Mouse (Mus musculus) heart, embryonic 11.5 days (tissue): Measurements from ENCODE around the gene Hat1. TPM values are rescaled to one million over a fixed set of nuclear protein-coding genes. Genes with fewer than 3 reads are reported as not detected.

ENCODE experiments used
- ATAC-seq: fragments of 200-750 bp; cut with Nextera tagmentation; replicated peaks from 2 replicates; pipeline ENCODE4 v1.8.0; 2017; ENCODE audit warnings: moderate library complexity; ENCODE audit not compliant: insufficient number of reproducible peaks, low FRiP score, low TSS enrichment
- H3K27ac ChIP-seq: fragments of 300-500 bp; sonication (generic); 2 replicates; pipeline ENCODE4 v1.5.1; 2014; ENCODE audit warnings: mild to moderate bottlenecking, low read depth, low read length
- H3K27me3 ChIP-seq: fragments of 300-500 bp; sonication (generic); 2 replicates; pipeline ENCODE4 v1.6.1; 2014; ENCODE audit warnings: mild to moderate bottlenecking, low read length, mixed read lengths; ENCODE audit not compliant: control insufficient read depth, insufficient read depth
- H3K36me3 ChIP-seq: fragments of 300-500 bp; sonication (generic); 2 replicates; pipeline ENCODE4 v1.6.1; 2014; ENCODE audit warnings: mild to moderate bottlenecking, low read length, moderate library complexity, mixed read lengths; ENCODE audit not compliant: control insufficient read depth, insufficient read depth
- H3K4me1 ChIP-seq: fragments of 300-500 bp; sonication (generic); 2 replicates; pipeline ENCODE4 v1.6.1; 2014; ENCODE audit warnings: low read length; ENCODE audit not compliant: control insufficient read depth, insufficient read depth
- H3K4me2 ChIP-seq: fragments of 300-500 bp; sonication (generic); 2 replicates; pipeline ENCODE4 v1.6.1; 2014; ENCODE audit warnings: mild to moderate bottlenecking, moderate library complexity
- H3K4me3 ChIP-seq: fragments of 300-500 bp; sonication (generic); 2 replicates; pipeline ENCODE4 v1.5.1; 2014; ENCODE audit warnings: low read depth, low read length
- H3K9ac ChIP-seq: fragments of 300-500 bp; sonication (generic); 2 replicates; pipeline ENCODE4 v1.6.1; 2014; ENCODE audit warnings: mild to moderate bottlenecking, low read depth, low read length, moderate library complexity
- H3K9me3 ChIP-seq: fragments of 300-500 bp; sonication (generic); replicated peaks from 2 replicates; pipeline ENCODE4 v1.6.1; 2016; ENCODE audit warnings: low read length; ENCODE audit not compliant: control insufficient read depth
- WGBS: fragments of 180-500 bp; shearing (Covaris S2); extraction: QIAGEN DNeasy Blood & Tissue Kit; methylation state at CpG from one replicate; pipeline ENCODE4 v1.1.7; 2014; ENCODE audit not compliant: insufficient replicate concordance; 5-methylcytosine and 5-hydroxymethylcytosine counted together
- polyA plus RNA-seq: library from polyadenylated mRNA; unstranded; fragments of >200 nt; fragmentation: Nextera tagmentation; extraction: Ambion mirVana; gene quantifications from 2 replicates; pipeline ENCODE4 v1.2.1, GENCODE M21; 2014

Gene Hat1
- polyA plus RNA-seq = 140 and 144 TPM in 2 replicates

GRCm38 (mm10) chr2:71388951-71389763, at the start of gene Hat1:
TSS of gene Hat1 (plus strand) at chr2:71388958.
- no peaks in the 10 kb centered on the region; the same call in 1 of the 2 replicates for H3K4me1 ChIP-seq
- peak within 1 kb of the TSS; percentile 75 for H3K9ac ChIP-seq
- peak within 1 kb of the TSS; percentile 72 for H3K4me2 ChIP-seq
- under 1% methylated on average over 62 of the region's 66 CpGs for WGBS
- no peaks in the 10 kb centered on the region for H3K9me3 ChIP-seq
- peak; percentile 99 for ATAC-seq
- H3K36me3 ChIP-seq = peaks cover 13% of the 10 kb centered on the region
- peak within 1 kb of the TSS; percentile 75 for H3K4me3 ChIP-seq
- peak within 1 kb of the TSS; percentile 70 for H3K27ac ChIP-seq
- no peaks in the 10 kb centered on the region for H3K27me3 ChIP-seq

- Histone ChIP-seq H3K4me3 (no peak overlapping the region), H3K27ac (no peak overlapping the region), H3K9me3 (no peaks in the 10 kb centered on the region), H3K27me3 (no peaks in the 10 kb centered on the region), H3K4me1 (no peaks in the 10 kb centered on the region), H3K4me2 (no peak overlapping the region), H3K9ac (no peak overlapping the region), H3K36me3 (0 out of 2 replicates have a peak, but pooled peaks cover 4% of the 10 kb centered on the region)
- 64% methylated on average over 5 of the region's 5 CpGs for WGBS
- ATAC-seq = no peak
Measured at GRCm38 (mm10) chr2:71340126-71340525, 48.6 kb upstream of the Hat1 start.

GRCm38 (mm10) chr2:71343884-71344640, 44.7 kb upstream of the Hat1 start:
- Histone ChIP-seq H3K4me1 (0 out of 2 replicates have a peak, but pooled peaks cover 3% of the 10 kb centered on the region), H3K4me2 (no peak overlapping the region), H3K27me3 (no peaks in the 10 kb centered on the region), H3K9me3 (no peaks in the 10 kb centered on the region), H3K27ac (no peak overlapping the region), H3K4me3 (no peak overlapping the region), H3K9ac (no peak overlapping the region), H3K36me3 (0 out of 2 replicates have a peak, but pooled peaks cover 4% of the 10 kb centered on the region)
- 90% methylated on average over 10 of the region's 10 CpGs for WGBS
- no peak for ATAC-seq

- no peak overlapping the region for H3K27ac ChIP-seq
- H3K27me3 ChIP-seq = no peaks in the 10 kb centered on the region
- 90% methylated on average over 10 of the region's 10 CpGs for WGBS
- no peak for ATAC-seq
- H3K9me3 ChIP-seq = no peaks in the 10 kb centered on the region
- H3K36me3 ChIP-seq = 0 out of 2 replicates have a peak, but pooled peaks cover 4% of the 10 kb centered on the region
- H3K4me1 ChIP-seq = 0 out of 2 replicates have a peak, but pooled peaks cover 3% of the 10 kb centered on the region
- H3K9ac ChIP-seq = no peak overlapping the region
- H3K4me2 ChIP-seq = no peak overlapping the region
- no peak overlapping the region for H3K4me3 ChIP-seq
Measured at GRCm38 (mm10) chr2:71347160-71347559, 41.6 kb upstream of the Hat1 start.

- Histone ChIP-seq H3K4me1 (0 out of 2 replicates have a peak, but pooled peaks cover 3% of the 10 kb centered on the region), H3K9ac (no peak overlapping the region), H3K27ac (no peak overlapping the region), H3K4me2 (no peak overlapping the region), H3K9me3 (no peaks in the 10 kb centered on the region), H3K4me3 (no peak overlapping the region), H3K27me3 (no peaks in the 10 kb centered on the region), H3K36me3 (no peaks in the 10 kb centered on the region)
- no peak for ATAC-seq
- 91% methylated on average over 20 of the region's 20 CpGs for WGBS
Measured at GRCm38 (mm10) chr2:71347732-71348490, 40.8 kb upstream of the Hat1 start.

GRCm38 (mm10) chr2:71349511-71349910, 39.2 kb upstream of the Hat1 start:
- ATAC-seq = no peak
- no peak overlapping the region for H3K27ac ChIP-seq
- no peaks in the 10 kb centered on the region for H3K36me3 ChIP-seq
- H3K4me2 ChIP-seq = no peak overlapping the region
- peaks cover 8% of the 10 kb centered on the region for H3K4me1 ChIP-seq
- no peak overlapping the region for H3K4me3 ChIP-seq
- no peak overlapping the region for H3K9ac ChIP-seq
- no peaks in the 10 kb centered on the region for H3K9me3 ChIP-seq
- 74% methylated on average over 2 of the region's 2 CpGs for WGBS
- no peaks in the 10 kb centered on the region for H3K27me3 ChIP-seq

- Histone ChIP-seq H3K36me3 (no peaks in the 10 kb centered on the region), H3K27me3 (no peaks in the 10 kb centered on the region), H3K9ac (no peak overlapping the region), H3K4me3 (no peak overlapping the region), H3K27ac (no peak overlapping the region), H3K9me3 (no peaks in the 10 kb centered on the region), H3K4me1 (peaks cover 8% of the 10 kb centered on the region), H3K4me2 (no peak overlapping the region)
- ATAC-seq = no peak
- WGBS = 66% methylated on average over 7 of the region's 7 CpGs
Measured at GRCm38 (mm10) chr2:71350181-71350580, 38.6 kb upstream of the Hat1 start.
